Mouse (Mus musculus) mammary gland, adult 2 months (tissue): ENCODE results near the gene Mcpt9. TPM values are rescaled to one million over a fixed set of nuclear protein-coding genes. Genes with fewer than 3 reads are reported as not detected.

Experiments used
- polyA plus RNA-seq: library from polyadenylated mRNA; depleted of rRNA; stranded (reverse); fragments of >200 nt; gene quantifications from 2 replicates; pipeline ENCODE4 v1.2.3, GENCODE M21; 2012; ENCODE audit warnings: low replicate concordance; rRNA removed

Gene Mcpt9
- polyA plus RNA-seq, result not detected in 2 replicates

DNA sequence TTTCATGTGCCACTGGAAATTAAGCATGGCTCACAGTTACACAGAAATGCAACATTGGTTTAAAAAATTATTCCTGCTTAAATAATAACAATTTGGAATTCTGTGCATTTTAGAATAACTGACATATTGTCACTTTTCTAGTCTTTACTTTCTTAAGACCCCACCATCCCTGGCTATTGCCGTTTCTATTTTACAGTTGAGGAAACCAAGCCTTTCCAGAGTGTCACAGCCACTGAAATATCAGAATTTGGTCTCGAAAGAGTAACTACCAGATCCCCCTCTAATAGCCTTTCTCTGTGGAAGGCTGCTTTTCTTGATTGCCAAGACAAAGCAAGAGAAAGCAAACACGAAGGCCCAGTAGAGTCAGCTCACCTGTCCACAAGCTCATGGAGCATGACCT, at the start of gene Mcpt9:
Mcpt9 (minus strand) TSS at position 101 of the 400 bp plus-strand sequence.

DNA sequence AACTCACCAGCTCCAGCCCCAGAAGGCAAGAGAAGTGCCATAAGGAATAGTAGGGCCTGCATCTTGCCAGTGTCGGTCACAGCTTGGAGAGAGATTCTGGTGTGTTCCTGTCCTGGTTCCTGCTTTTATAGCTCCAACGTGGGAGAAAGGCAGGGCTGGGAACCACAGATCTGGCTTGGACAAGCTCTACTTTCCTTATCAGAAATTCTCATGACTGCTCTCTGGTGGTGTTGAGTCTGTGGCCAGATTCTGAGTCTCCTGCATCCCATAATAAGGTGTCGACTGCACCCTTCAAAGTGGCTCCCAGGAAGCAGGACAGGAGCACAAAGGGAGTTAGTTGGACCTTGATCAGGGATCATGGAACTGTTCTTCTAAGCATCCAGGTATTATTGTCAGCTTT, 31.9 kb upstream of the Mcpt9 start, which contains the start of gene Mcpt4:
Mcpt4 (minus strand) TSS at position 101 of the 400 bp plus-strand sequence.

DNA sequence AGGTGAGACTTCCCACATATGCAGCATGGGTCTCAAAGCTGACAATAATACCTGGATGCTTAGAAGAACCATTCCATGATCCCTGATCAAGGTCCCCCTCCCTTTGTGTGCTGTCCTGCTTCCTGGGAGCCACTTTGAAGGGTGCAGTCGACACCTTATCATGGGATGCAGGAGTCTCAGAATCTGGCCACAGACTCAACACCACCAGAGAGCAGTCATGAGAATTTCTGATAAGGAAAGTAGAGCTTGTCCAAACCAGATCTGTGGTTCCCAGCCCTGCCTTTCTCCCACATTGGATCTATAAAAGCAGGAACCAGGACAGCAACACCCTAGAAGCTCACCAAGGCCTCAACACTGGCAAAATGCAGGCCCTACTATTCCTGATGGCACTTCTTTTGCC, 11.5 kb upstream of the Mcpt9 start, which contains the start of gene Mcpt2:
Mcpt2 (plus strand) TSS at position 250 of the 400 bp plus-strand sequence.

GRCm38 (mm10) chr14:56017671-56018070, 12.6 kb downstream of the Mcpt9 start, which contains the start of gene Mcpt1:
TSS of gene Mcpt1 (plus strand) at chr14:56017971.

Other genes starting within 250 kb of the Mcpt9 start
- 41.0 and 55.8 TPM in 2 replicates for gene Adcy4, start 246.4 kb downstream of the Mcpt9 start, polyA plus RNA-seq
- 21.9 and 26.5 TPM in 2 replicates for gene Ripk3, start 241.6 kb downstream of the Mcpt9 start, polyA plus RNA-seq
- 28.1 and 37.1 TPM in 2 replicates for gene Nfatc4, start 207.4 kb downstream of the Mcpt9 start, polyA plus RNA-seq
- 6.3 and 6.5 TPM in 2 replicates for gene Nynrin, start 176.5 kb downstream of the Mcpt9 start, polyA plus RNA-seq
- 0.26 and 0.33 TPM in 2 replicates for gene Cbln3, start 146.1 kb downstream of the Mcpt9 start, polyA plus RNA-seq
- 24.4 and 25.2 TPM in 2 replicates for gene Khnyn, start 145.5 kb downstream of the Mcpt9 start, polyA plus RNA-seq
- 48.0 and 73.6 TPM in 2 replicates for gene Sdr39u1, start 130.2 kb downstream of the Mcpt9 start, polyA plus RNA-seq
- 17.9 and 42.7 TPM in 2 replicates for gene Cma1, start 85.8 kb downstream of the Mcpt9 start, polyA plus RNA-seq
- not detected in 2 replicates for gene Cma2, start 79.5 kb downstream of the Mcpt9 start, polyA plus RNA-seq
- gene Mcpt1, start 12.5 kb downstream of the Mcpt9 start, polyA plus RNA-seq, result 0.11 TPM in 1 of 2 replicates, not detected in the other
- gene Mcpt2, start 11.5 kb upstream of the Mcpt9 start, polyA plus RNA-seq, result not detected in 2 replicates
- 25.7 and 57.6 TPM in 2 replicates for gene Mcpt4, start 31.8 kb upstream of the Mcpt9 start, polyA plus RNA-seq
- gene Mcpt8, start 54.8 kb upstream of the Mcpt9 start, polyA plus RNA-seq, result not detected in 2 replicates
- 0.20 and 0.32 TPM in 2 replicates for gene Ctsg, start 72.1 kb upstream of the Mcpt9 start, polyA plus RNA-seq
- gene Gzme, start 90.1 kb upstream of the Mcpt9 start, polyA plus RNA-seq, result not detected in 2 replicates
- not detected in 2 replicates for gene Gzmd, start 102.1 kb upstream of the Mcpt9 start, polyA plus RNA-seq
- not detected in 2 replicates for gene Gzmg, start 129.1 kb upstream of the Mcpt9 start, polyA plus RNA-seq
- not detected in 2 replicates for gene Gzmn, start 144.1 kb upstream of the Mcpt9 start, polyA plus RNA-seq
- gene Gzmf, start 180.9 kb upstream of the Mcpt9 start, polyA plus RNA-seq, result not detected in 2 replicates
- gene Gzmc, start 204.2 kb upstream of the Mcpt9 start, polyA plus RNA-seq, result 0.46 and 1.0 TPM in 2 replicates
- 1.1 and 2.3 TPM in 2 replicates for gene Gzmb, start 231.8 kb upstream of the Mcpt9 start, polyA plus RNA-seq